Mouse (Mus musculus): ENCODE measurements around the gene Mybph. TPM values are rescaled to one million over a fixed set of nuclear protein-coding genes. Genes with fewer than 3 reads are reported as not detected.

The Mybph gene
- polyA plus RNA-seq, 1 experiment from 2014 or later = not detected

DNA sequence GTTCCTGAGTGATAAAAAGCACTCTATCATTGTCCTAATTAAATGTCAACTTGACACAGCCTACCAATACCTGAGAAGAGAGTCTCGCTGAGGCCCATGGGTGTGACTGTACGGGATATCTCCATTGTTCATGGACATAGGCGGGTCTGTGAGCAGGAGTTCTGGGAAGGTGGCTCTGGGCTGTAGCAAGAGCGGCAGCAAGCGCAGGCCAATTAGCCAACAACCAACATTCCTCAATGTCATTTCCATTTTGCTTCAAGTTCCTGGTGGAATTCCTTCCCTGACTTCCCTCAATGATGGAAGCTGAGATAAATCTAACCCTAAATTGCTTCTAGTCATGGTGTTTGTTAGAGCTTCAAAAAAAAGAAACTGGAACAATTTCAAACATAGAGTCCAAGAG is 15.3 kb upstream of the Mybph start:
- 77% methylated on average over 5 of the region's 5 CpGs for WGBS (ENCODE audit: insufficient replicate concordance)
- H3K27ac ChIP-seq (ENCODE audit: low read depth) = no peak overlapping the region
- ATAC-seq = no peak

DNA sequence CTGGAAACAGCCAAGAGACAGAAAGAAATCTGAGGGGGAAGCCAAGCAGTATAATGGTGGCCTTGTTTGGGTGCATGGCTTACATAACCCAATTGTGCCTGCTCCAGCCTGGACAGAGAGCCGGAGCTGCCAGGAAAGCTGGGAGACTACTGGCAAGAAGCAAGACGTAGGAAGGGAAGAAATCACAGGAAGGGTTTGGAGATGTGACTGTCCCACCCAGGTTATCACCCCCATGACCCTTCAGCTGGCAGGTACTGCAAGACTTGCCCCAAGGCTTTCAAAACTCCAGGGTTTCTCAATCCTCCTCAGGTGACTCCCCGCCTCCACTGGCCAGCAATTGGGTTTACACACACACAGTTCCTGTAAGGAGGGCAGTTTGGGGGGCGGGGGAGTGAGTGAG is 11.2 kb upstream of the Mybph start, which contains the start of gene Chil1:
Chil1 (plus strand) TSS at position 152 of the 400 bp plus-strand sequence.
- Histone ChIP-seq H3K4me2 (ENCODE audit: low read depth, low read length) (peak within 1 kb of the TSS; percentile 35), H3K4me3 (ENCODE audit: low read depth, low read length) (peak within 1 kb of the TSS; percentile 31), H3K9me3 (ENCODE audit: low read length) (no peaks in the 10 kb centered on the region), H3K27me3 (ENCODE audit: insufficient read depth, low read length) (no peaks in the 10 kb centered on the region), H3K27ac (ENCODE audit: low read depth) (no peak within 1 kb of the TSS), H3K4me1 (ENCODE audit: insufficient read depth) (peaks cover 6% of the 10 kb centered on the region; the same call in 1 of the 2 replicates), H3K36me3 (replicated peaks; ENCODE audit: insufficient read depth, low read length) (no peaks in the 10 kb centered on the region), H3K9ac (replicated peaks) (no peak within 1 kb of the TSS)
- DNase-seq = no peak
- ATAC-seq = no peak
- WGBS (ENCODE audit: insufficient replicate concordance) = 55% methylated on average over 4 of the region's 4 CpGs
- TF ChIP-seq CTCF (IDR thresholded peaks at IDR 0.05; ENCODE audit: low read depth) = no peak
- TF ChIP-seq EP300 (IDR thresholded peaks at IDR 0.05; ENCODE audit: low read depth) = no peak

More for the DNA sequence above, 15.3 kb upstream of the Mybph start:
- no peak for DNase-seq
- no peaks in the 10 kb centered on the region for H3K36me3 ChIP-seq (replicated peaks; ENCODE audit: insufficient read depth, low read length)
- no peak overlapping the region for H3K4me2 ChIP-seq (ENCODE audit: low read depth, low read length)
- no peak overlapping the region for H3K9ac ChIP-seq (replicated peaks)
- no peaks in the 10 kb centered on the region for H3K9me3 ChIP-seq (ENCODE audit: low read length)
- no peaks in the 10 kb centered on the region for H3K27me3 ChIP-seq (ENCODE audit: insufficient read depth, low read length)
- no peak overlapping the region for H3K4me3 ChIP-seq (ENCODE audit: low read depth, low read length)
- H3K4me1 ChIP-seq (ENCODE audit: insufficient read depth) = peaks cover 6% of the 10 kb centered on the region; the same call in 1 of the 2 replicates
- TF ChIP-seq EP300 (IDR thresholded peaks at IDR 0.05; ENCODE audit: low read depth) (no peak), CTCF (IDR thresholded peaks at IDR 0.05; ENCODE audit: low read depth) (no peak)

DNA sequence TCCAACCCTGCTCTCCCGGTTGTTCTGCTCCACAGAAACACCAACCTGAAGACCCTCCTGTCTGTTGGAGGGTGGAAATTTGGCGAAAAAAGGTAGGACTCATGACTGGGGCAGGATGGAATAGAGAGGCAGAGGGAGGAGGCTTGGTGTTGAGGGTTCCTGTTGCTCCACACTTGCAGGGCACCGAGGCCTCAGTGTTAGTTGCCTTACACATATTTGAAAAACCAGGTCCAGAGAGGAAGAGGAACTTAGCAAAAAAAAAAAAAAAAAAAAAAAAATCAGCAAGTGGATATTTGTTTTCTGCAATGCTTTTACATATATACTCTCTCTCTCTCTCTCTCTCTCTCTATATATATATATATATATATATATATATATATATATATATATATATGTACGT is 9.2 kb upstream of the Mybph start:
- H3K9me3 ChIP-seq (ENCODE audit: low read length) = no peaks in the 10 kb centered on the region
- H3K4me2 ChIP-seq (ENCODE audit: low read depth, low read length) = peak overlapping the region; percentile 32; the same call in 1 of the 2 replicates
- H3K27me3 ChIP-seq (ENCODE audit: insufficient read depth, low read length) = no peaks in the 10 kb centered on the region; the same call in 1 of the 2 replicates
- no peak for ATAC-seq
- no peak overlapping the region for H3K9ac ChIP-seq (replicated peaks)
- peak overlapping the region; percentile 31 for H3K4me3 ChIP-seq (ENCODE audit: low read depth, low read length)
- no peak for TF ChIP-seq CTCF (IDR thresholded peaks at IDR 0.05; ENCODE audit: low read depth)
- TF ChIP-seq EP300 (IDR thresholded peaks at IDR 0.05; ENCODE audit: low read depth) = no peak
- peaks cover 6% of the 10 kb centered on the region; the same call in 1 of the 2 replicates for H3K4me1 ChIP-seq (ENCODE audit: insufficient read depth)
- H3K27ac ChIP-seq (ENCODE audit: low read depth) = peak overlapping the region; percentile 39; the same call in 1 of the 2 replicates
- no peak for DNase-seq
- 72% methylated on average over 4 of the region's 4 CpGs for WGBS (ENCODE audit: insufficient replicate concordance)
- no peaks in the 10 kb centered on the region for H3K36me3 ChIP-seq (replicated peaks; ENCODE audit: insufficient read depth, low read length)

DNA sequence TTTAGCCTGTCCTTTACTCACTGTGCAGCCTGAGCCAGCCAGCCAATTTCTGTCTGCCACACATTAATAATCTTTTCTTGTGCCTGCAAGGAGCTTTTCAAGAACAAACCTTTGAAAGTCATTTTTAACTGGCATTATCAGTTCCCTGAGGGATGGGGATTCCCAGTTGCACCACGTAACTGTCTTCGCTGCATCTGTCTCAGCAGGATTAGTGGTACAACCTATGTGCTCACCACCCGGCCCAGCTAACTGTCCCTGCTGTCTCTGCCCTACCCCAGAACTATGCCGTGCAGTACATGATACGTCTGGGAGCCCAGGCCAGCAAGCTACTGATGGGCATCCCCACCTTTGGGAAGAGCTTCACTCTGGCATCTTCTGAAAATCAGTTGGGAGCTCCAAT is 5.0 kb upstream of the Mybph start:
- DNase-seq (no peak), ATAC-seq (no peak)
- no peaks in the 10 kb centered on the region for H3K9me3 ChIP-seq (ENCODE audit: low read length)
- H3K4me3 ChIP-seq (ENCODE audit: low read depth, low read length) = no peak overlapping the region
- no peaks in the 10 kb centered on the region for H3K4me1 ChIP-seq (ENCODE audit: insufficient read depth)
- no peak overlapping the region for H3K27ac ChIP-seq (ENCODE audit: low read depth)
- H3K36me3 ChIP-seq (replicated peaks; ENCODE audit: insufficient read depth, low read length) = no peaks in the 10 kb centered on the region
- no peak overlapping the region for H3K4me2 ChIP-seq (ENCODE audit: low read depth, low read length)
- TF ChIP-seq EP300 (IDR thresholded peaks at IDR 0.05; ENCODE audit: low read depth) (no peak), CTCF (IDR thresholded peaks at IDR 0.05; ENCODE audit: low read depth) (no peak)
- H3K9ac ChIP-seq (replicated peaks) = no peak overlapping the region
- WGBS (ENCODE audit: insufficient replicate concordance) = 77% methylated on average over 5 of the region's 5 CpGs
- no peaks in the 10 kb centered on the region; the same call in 1 of the 2 replicates for H3K27me3 ChIP-seq (ENCODE audit: insufficient read depth, low read length)

DNA sequence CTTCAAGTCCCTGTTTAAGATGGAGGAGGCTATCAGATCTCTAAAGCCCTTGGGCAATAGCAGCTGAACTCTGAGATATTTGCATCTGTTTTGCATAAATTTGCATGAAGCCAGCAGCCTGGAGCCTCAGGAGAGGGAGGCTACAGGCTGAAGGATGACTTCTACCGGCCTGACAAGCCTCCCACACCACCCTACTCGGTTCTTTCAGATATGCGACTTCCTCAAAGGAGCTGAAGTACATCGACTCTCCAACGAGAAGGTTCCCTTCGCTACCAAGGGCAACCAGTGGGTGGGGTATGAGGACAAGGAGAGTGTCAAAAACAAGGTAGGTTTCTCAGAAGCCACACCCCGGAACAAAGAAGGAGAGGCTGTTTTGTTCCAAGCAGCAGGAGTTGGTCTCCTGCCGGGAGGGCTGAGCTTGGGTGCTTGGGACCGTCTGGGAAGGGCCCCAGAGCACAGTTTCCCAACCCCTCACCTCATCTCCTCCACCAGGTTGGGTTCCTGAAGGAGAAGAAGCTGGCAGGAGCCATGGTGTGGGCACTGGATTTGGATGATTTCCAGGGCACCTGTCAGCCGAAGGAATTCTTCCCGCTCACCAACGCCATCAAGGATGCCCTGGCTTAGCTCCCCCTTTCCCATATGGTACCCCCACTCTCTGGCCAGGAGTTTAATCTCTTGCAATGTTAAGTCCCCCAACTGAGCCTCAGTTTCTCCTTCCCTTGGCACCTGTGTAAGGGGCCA is 4.1 kb upstream of the Mybph start:
- TF ChIP-seq EP300 (IDR thresholded peaks at IDR 0.05; ENCODE audit: low read depth) (no peak), CTCF (IDR thresholded peaks at IDR 0.05; ENCODE audit: low read depth) (peak; percentile 48)
- Histone ChIP-seq H3K4me1 (ENCODE audit: insufficient read depth) (no peaks in the 10 kb centered on the region), H3K27ac (ENCODE audit: low read depth) (no peak overlapping the region), H3K9ac (replicated peaks) (no peak overlapping the region), H3K4me3 (ENCODE audit: low read depth, low read length) (no peak overlapping the region), H3K4me2 (ENCODE audit: low read depth, low read length) (no peak overlapping the region), H3K36me3 (replicated peaks; ENCODE audit: insufficient read depth, low read length) (no peaks in the 10 kb centered on the region), H3K27me3 (ENCODE audit: insufficient read depth, low read length) (no peaks in the 10 kb centered on the region; the same call in 1 of the 2 replicates), H3K9me3 (ENCODE audit: low read length) (no peaks in the 10 kb centered on the region)
- 19% methylated on average over 12 of the region's 12 CpGs for WGBS (ENCODE audit: insufficient replicate concordance)
- ATAC-seq = peak; percentile 7; the same call in 1 of the 2 replicates
- DNase-seq = peak; percentile 40

DNA sequence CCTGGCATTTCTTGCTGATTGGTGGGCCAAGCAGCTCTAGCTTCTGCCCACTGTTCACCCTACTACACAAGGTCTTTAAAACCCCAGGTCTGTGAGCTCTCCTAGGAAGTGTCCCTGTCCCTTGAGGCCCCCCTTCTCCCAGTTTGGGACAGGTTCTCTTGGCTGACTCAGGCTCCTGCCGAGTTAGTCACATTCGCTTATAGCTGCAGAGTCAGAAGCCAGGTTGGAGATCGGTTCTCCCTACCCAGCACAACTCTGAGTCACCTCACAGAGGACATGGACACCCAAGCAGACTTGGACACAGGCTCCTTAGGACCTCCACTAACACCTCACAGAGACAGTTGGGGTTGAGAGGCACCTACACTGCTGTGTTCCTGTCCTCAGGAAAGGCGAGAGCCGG is 2.1 kb upstream of the Mybph start:
- peaks cover 13% of the 10 kb centered on the region for H3K4me1 ChIP-seq (ENCODE audit: insufficient read depth)
- no peak for DNase-seq
- no peak overlapping the region for H3K9ac ChIP-seq (replicated peaks)
- H3K4me2 ChIP-seq (ENCODE audit: low read depth, low read length) = no peak overlapping the region
- no peak for TF ChIP-seq CTCF (IDR thresholded peaks at IDR 0.05; ENCODE audit: low read depth)
- TF ChIP-seq EP300 (IDR thresholded peaks at IDR 0.05; ENCODE audit: low read depth) = no peak
- H3K4me3 ChIP-seq (ENCODE audit: low read depth, low read length) = no peak overlapping the region
- H3K27ac ChIP-seq (ENCODE audit: low read depth) = no peak overlapping the region
- no peak for ATAC-seq
- 84% methylated on average over 5 of the region's 5 CpGs for WGBS (ENCODE audit: insufficient replicate concordance)
- H3K36me3 ChIP-seq (replicated peaks; ENCODE audit: insufficient read depth, low read length) = no peaks in the 10 kb centered on the region
- H3K9me3 ChIP-seq (ENCODE audit: low read length) = no peaks in the 10 kb centered on the region
- H3K27me3 ChIP-seq (ENCODE audit: insufficient read depth, low read length) = no peaks in the 10 kb centered on the region; the same call in 1 of the 2 replicates

All from liver, postnatal 0 days (tissue).